Mouse (Mus musculus) liver, embryonic 13.5 days (tissue): ENCODE results near the gene Nanos3. TPM values are rescaled to one million over a fixed set of nuclear protein-coding genes. Genes with fewer than 3 reads are reported as not detected.
A peak's percentile ranks its signal among the peaks of the same experiment; 100 is the strongest.

Experiments
- ATAC-seq: fragments of 200-750 bp; cut with Nextera tagmentation; 2 replicates; pipeline ENCODE4 v1.8.0; 2017; ENCODE audit warnings: low read depth, mild to moderate bottlenecking, moderate number of reproducible peaks, moderate library complexity
- DNase-seq: peaks from one replicate; pipeline ENCODE4 v3.0.0; 2022
- H3K27ac ChIP-seq: fragments of 300-500 bp; sonication (generic); 2 replicates; pipeline ENCODE4 v1.5.1; 2015; ENCODE audit warnings: moderate library complexity, mild to moderate bottlenecking, inconsistent platforms
- H3K27me3 ChIP-seq: fragments of 300-500 bp; sonication (generic); 2 replicates; pipeline ENCODE4 v1.6.1; 2015; ENCODE audit warnings: mild to moderate bottlenecking, inconsistent platforms
- H3K36me3 ChIP-seq: fragments of 300-500 bp; sonication (generic); 2 replicates; pipeline ENCODE4 v1.6.1; 2015; ENCODE audit warnings: mild to moderate bottlenecking, inconsistent platforms
- H3K4me1 ChIP-seq: fragments of 300-500 bp; sonication (generic); replicated peaks from 2 replicates; pipeline ENCODE4 v1.6.1; 2015; ENCODE audit warnings: inconsistent platforms
- H3K4me2 ChIP-seq: fragments of 300-500 bp; sonication (generic); 2 replicates; pipeline ENCODE4 v1.6.1; 2015; ENCODE audit warnings: inconsistent platforms, mild to moderate bottlenecking, moderate library complexity
- H3K4me3 ChIP-seq: fragments of 300-500 bp; sonication (generic); replicated peaks from 2 replicates; pipeline ENCODE4 v1.5.1; 2015; ENCODE audit warnings: mild to moderate bottlenecking, inconsistent platforms
- H3K9ac ChIP-seq: fragments of 300-500 bp; sonication (generic); 2 replicates; pipeline ENCODE4 v1.6.1; 2015; ENCODE audit warnings: mild to moderate bottlenecking, inconsistent platforms
- H3K9me3 ChIP-seq: fragments of 300-500 bp; sonication (generic); replicated peaks from 2 replicates; pipeline ENCODE4 v1.6.1; 2016; ENCODE audit warnings: inconsistent platforms
- WGBS: fragments of 180-500 bp; shearing (Covaris S2); methylation state at CpG from one replicate; pipeline ENCODE4 v1.1.7; 2015; ENCODE audit not compliant: insufficient replicate concordance; 5-methylcytosine and 5-hydroxymethylcytosine counted together
- polyA plus RNA-seq: library from polyadenylated mRNA; unstranded; fragments of >200 nt; fragmentation: Nextera tagmentation; extraction: Ambion mirVana; gene quantifications from 2 replicates; pipeline ENCODE4 v1.2.1, GENCODE M21; 2015

The Nanos3 gene
- polyA plus RNA-seq, 1 experiment from 2014 or later = 0.28 TPM

- 6% methylated on average over 14 of the region's 14 CpGs for WGBS
- DNase-seq = no peak
- H3K27ac ChIP-seq = peak overlapping the region; percentile 19; the same call in 1 of the 2 replicates
These were observed 37.7 kb downstream of the Nanos3 start for GRCm38 (mm10) chr8:84147324-84147766.

GRCm38 (mm10) chr8:84144636-84145245 is 40.3 kb downstream of the Nanos3 start:
- no peaks in the 10 kb centered on the region for H3K9me3 ChIP-seq
- H3K4me2 ChIP-seq = no peak overlapping the region
- H3K4me3 ChIP-seq = no peak overlapping the region
- DNase-seq (no peak), ATAC-seq (no peak)
- no peak overlapping the region for H3K27ac ChIP-seq
- 76% methylated on average over 8 of the region's 8 CpGs for WGBS
- H3K36me3 ChIP-seq = peaks cover 43% of the 10 kb centered on the region
- no peak overlapping the region for H3K9ac ChIP-seq
- H3K27me3 ChIP-seq = no peaks in the 10 kb centered on the region
- peaks cover 33% of the 10 kb centered on the region for H3K4me1 ChIP-seq

More at GRCm38 (mm10) chr8:84147324-84147766, 37.7 kb downstream of the Nanos3 start:
- Histone ChIP-seq H3K36me3 (peaks cover 19% of the 10 kb centered on the region), H3K4me2 (peak overlapping the region; percentile 89), H3K9ac (peak overlapping the region; percentile 79), H3K4me3 (peak overlapping the region; percentile 73), H3K27me3 (no peaks in the 10 kb centered on the region), H3K9me3 (no peaks in the 10 kb centered on the region), H3K4me1 (peaks cover 33% of the 10 kb centered on the region)
- ATAC-seq = peak; percentile 44

DNA sequence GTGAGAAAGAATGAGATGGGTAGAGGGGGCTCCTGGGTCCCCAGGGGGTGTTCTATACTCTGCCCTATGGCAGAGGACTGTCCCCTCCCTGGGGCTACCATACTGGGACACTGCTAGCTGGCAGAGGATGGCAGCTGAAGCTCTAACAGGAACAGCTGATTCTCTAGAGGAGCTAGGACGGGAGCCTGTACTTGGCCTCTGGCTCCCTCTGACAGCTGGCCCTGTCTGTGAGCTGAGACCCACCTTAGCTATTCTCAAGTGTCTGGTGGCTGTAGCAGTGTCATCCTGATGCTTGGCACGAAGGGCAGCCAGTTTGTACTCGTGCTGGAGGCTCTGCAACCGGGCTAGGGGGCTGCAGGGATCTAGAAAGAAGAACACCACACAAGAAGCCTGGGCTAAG is 44.2 kb downstream of the Nanos3 start:
- H3K36me3 ChIP-seq = peaks cover 80% of the 10 kb centered on the region
- 71% methylated on average over 4 of the region's 4 CpGs for WGBS
- H3K4me3 ChIP-seq = no peak overlapping the region
- H3K9ac ChIP-seq = no peak overlapping the region
- no peaks in the 10 kb centered on the region for H3K27me3 ChIP-seq
- DNase-seq = no peak
- peaks cover 4% of the 10 kb centered on the region; the same call in 1 of the 2 replicates for H3K4me1 ChIP-seq
- no peaks in the 10 kb centered on the region for H3K9me3 ChIP-seq
- no peak overlapping the region for H3K27ac ChIP-seq
- no peak overlapping the region for H3K4me2 ChIP-seq
- no peak for ATAC-seq

DNA sequence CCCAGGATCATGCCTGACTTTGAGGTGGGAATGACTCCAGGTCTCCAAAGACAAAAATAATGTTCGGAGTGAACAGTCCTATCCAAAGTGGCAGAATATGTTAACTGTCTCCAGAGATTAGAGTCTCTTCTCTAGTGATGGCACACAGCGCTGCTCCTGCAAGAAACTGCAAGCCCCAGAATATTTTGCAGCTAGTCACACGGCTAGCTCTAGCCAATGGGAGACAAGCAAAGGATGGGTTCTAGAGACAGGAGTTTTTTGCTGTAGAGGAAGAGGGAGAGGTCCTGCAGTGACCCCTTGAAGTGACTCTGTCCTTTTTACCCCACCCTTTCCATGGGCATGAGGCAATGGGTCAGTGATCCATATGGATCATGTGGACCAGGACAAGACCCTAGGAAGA is 47.2 kb downstream of the Nanos3 start:
- DNase-seq = no peak
- Histone ChIP-seq H3K4me3 (no peak overlapping the region), H3K9ac (no peak overlapping the region), H3K4me2 (no peak overlapping the region), H3K27me3 (no peaks in the 10 kb centered on the region), H3K36me3 (peaks cover 93% of the 10 kb centered on the region), H3K27ac (no peak overlapping the region), H3K4me1 (no peaks in the 10 kb centered on the region), H3K9me3 (no peaks in the 10 kb centered on the region)
- no peak for ATAC-seq
- WGBS = 80% methylated on average over 3 of the region's 3 CpGs

- no peak for ATAC-seq
- 0 out of 2 replicates have a peak, but pooled peaks cover 7% of the 10 kb centered on the region for H3K4me1 ChIP-seq
- WGBS = 70% methylated on average over 8 of the region's 8 CpGs
These were observed 52.8 kb downstream of the Nanos3 start for GRCm38 (mm10) chr8:84132225-84132624.

DNA sequence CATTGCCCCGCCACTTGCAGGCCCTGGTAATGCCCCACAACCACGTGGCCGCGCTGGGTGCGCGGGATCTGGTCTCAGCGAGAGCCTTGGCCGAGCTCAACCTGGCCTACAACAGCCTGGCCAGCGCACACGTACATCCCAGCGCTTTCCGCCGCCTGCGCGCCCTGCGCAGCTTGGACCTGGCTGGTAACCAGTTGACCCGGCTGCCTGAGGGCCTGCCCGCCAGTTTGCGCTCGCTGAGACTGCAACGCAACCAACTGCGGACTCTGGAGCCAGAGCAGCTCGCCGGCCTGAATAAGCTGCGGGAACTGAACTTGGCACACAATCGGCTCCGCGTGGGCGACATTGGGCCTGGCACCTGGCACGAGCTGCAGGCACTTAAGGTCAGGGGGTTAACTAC is 54.2 kb downstream of the Nanos3 start:
- Histone ChIP-seq H3K4me3 (no peak overlapping the region), H3K9me3 (no peaks in the 10 kb centered on the region), H3K27ac (no peak overlapping the region), H3K4me2 (no peak overlapping the region), H3K27me3 (no peaks in the 10 kb centered on the region), H3K4me1 (0 out of 2 replicates have a peak, but pooled peaks cover 7% of the 10 kb centered on the region), H3K9ac (no peak overlapping the region), H3K36me3 (peaks cover 33% of the 10 kb centered on the region)
- DNase-seq (no peak), ATAC-seq (no peak)
- 68% methylated on average over 30 of the region's 30 CpGs for WGBS

More at GRCm38 (mm10) chr8:84132225-84132624, 52.8 kb downstream of the Nanos3 start:
- Histone ChIP-seq H3K4me2 (no peak overlapping the region), H3K27ac (no peak overlapping the region), H3K9me3 (no peaks in the 10 kb centered on the region), H3K9ac (no peak overlapping the region), H3K4me3 (no peak overlapping the region), H3K36me3 (peaks cover 48% of the 10 kb centered on the region), H3K27me3 (no peaks in the 10 kb centered on the region)
- DNase-seq = no peak

DNA sequence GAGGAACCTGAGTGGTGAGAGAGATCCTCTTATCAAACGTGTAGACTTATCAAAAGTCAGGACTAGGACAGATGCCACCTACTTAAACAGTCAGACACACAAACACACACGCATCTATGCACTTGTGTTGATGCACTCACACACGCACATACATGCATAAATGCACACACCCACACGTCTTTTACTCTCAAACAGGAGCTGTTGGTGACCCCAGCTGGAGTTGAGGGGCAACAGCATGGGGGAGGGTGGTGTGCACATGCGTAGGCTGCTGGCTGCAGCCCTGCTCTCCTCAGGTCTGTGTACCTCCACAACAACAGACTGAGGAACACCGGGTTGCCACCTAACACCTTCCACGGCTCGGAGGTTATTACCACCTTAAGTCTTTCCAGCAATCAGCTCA is 56.7 kb downstream of the Nanos3 start:
- 0 out of 2 replicates have a peak, but pooled peaks cover 7% of the 10 kb centered on the region for H3K4me1 ChIP-seq
- peaks cover 10% of the 10 kb centered on the region for H3K36me3 ChIP-seq
- no peaks in the 10 kb centered on the region for H3K9me3 ChIP-seq
- DNase-seq (no peak), ATAC-seq (no peak)
- no peaks in the 10 kb centered on the region for H3K27me3 ChIP-seq
- no peak overlapping the region for H3K4me3 ChIP-seq
- H3K4me2 ChIP-seq = no peak overlapping the region
- 51% methylated on average over 8 of the region's 8 CpGs for WGBS
- H3K27ac ChIP-seq = no peak overlapping the region
- no peak overlapping the region for H3K9ac ChIP-seq

- H3K36me3 ChIP-seq = peaks cover 1% of the 10 kb centered on the region; the same call in 1 of the 2 replicates
- ATAC-seq (no peak), DNase-seq (no peak)
- WGBS = 33% methylated on average over 17 of the region's 17 CpGs
- H3K27me3 ChIP-seq = no peaks in the 10 kb centered on the region
- H3K9me3 ChIP-seq = no peaks in the 10 kb centered on the region
- H3K27ac ChIP-seq = no peak overlapping the region
- H3K4me2 ChIP-seq = no peak overlapping the region
- no peak overlapping the region for H3K4me3 ChIP-seq
- H3K4me1 ChIP-seq = 0 out of 2 replicates have a peak, but pooled peaks cover 7% of the 10 kb centered on the region
- no peak overlapping the region for H3K9ac ChIP-seq
These were observed 57.7 kb downstream of the Nanos3 start for GRCm38 (mm10) chr8:84127202-84127901.

- H3K27me3 ChIP-seq = no peaks in the 10 kb centered on the region
- H3K4me2 ChIP-seq = no peak overlapping the region
- H3K27ac ChIP-seq = no peak overlapping the region
- WGBS = 35% methylated on average over 2 of the region's 2 CpGs
- ATAC-seq (no peak), DNase-seq (no peak)
- no peaks in the 10 kb centered on the region for H3K9me3 ChIP-seq
- H3K4me3 ChIP-seq = no peak overlapping the region
- H3K4me1 ChIP-seq = 0 out of 2 replicates have a peak, but pooled peaks cover 7% of the 10 kb centered on the region
- no peak overlapping the region for H3K9ac ChIP-seq
- H3K36me3 ChIP-seq = no peaks in the 10 kb centered on the region
These were observed 58.3 kb downstream of the Nanos3 start for GRCm38 (mm10) chr8:84126742-84127141.

DNA sequence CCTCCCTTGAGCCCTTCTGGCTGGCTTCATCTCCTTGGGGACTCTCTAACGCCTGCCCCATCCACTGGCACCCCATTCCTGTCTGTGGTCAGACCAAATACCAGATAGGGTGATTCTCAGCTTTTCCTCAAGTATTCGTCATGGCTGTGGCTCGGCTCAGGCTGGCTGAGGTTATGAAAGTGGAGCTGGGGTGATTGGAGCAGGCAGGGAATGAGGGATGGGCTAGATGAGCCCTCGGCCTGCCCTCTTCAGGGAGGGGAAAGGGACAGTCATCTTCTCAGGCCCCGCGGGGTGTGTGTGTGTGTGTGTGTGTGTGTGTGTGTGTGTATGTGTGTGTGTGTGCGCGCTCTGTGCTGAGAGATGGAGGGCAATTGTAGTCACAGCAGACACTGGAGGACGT is 59.4 kb downstream of the Nanos3 start, which contains the start of gene Podnl1:
Podnl1 (plus strand) TSS at position 334 of the 400 bp plus-strand sequence.
- DNase-seq (no peak), ATAC-seq (no peak)
- H3K4me1 ChIP-seq = 0 out of 2 replicates have a peak, but pooled peaks cover 7% of the 10 kb centered on the region
- 48% methylated on average over 9 of the region's 9 CpGs for WGBS
- H3K27me3 ChIP-seq = 0 out of 2 replicates have a peak, but pooled peaks cover 5% of the 10 kb centered on the region
- no peak within 1 kb of the TSS for H3K4me2 ChIP-seq
- no peaks in the 10 kb centered on the region for H3K9me3 ChIP-seq
- no peak within 1 kb of the TSS for H3K27ac ChIP-seq
- H3K4me3 ChIP-seq = no peak within 1 kb of the TSS
- no peaks in the 10 kb centered on the region for H3K36me3 ChIP-seq
- H3K9ac ChIP-seq = no peak within 1 kb of the TSS
